Mouse (Mus musculus): ENCODE data around the gene Clstn3. TPM values are rescaled to one million over a fixed set of nuclear protein-coding genes. Genes with fewer than 3 reads are reported as not detected.

Gene Clstn3
- total and polyA plus RNA-seq, 2 experiments from 2014 or later, result 134 to 223 TPM

GRCm38 (mm10) chr6:124448959-124449667, 15.5 kb downstream of the Clstn3 start:
- H3K9me3 ChIP-seq (ENCODE audit: low read length), result no peaks in the 10 kb centered on the region
- ATAC-seq, result no peak
- H3K36me3 ChIP-seq (ENCODE audit: insufficient read depth), result peaks cover 47% of the 10 kb centered on the region
- H3K27me3 ChIP-seq (ENCODE audit: insufficient read depth, low read length), result no peaks in the 10 kb centered on the region
- WGBS, result 94% methylated on average over 16 of the region's 16 CpGs
- H3K4me3 ChIP-seq (ENCODE audit: low read depth, low read length), result no peak overlapping the region
- no peaks in the 10 kb centered on the region for H3K4me1 ChIP-seq (ENCODE audit: insufficient read depth)
- TF ChIP-seq CTCF (IDR thresholded peaks at IDR 0.05; ENCODE audit: low read depth), result no peak
- H3K9ac ChIP-seq, result no peak overlapping the region
- H3K27ac ChIP-seq (ENCODE audit: low read depth, low read length), result no peak overlapping the region
- H3K4me2 ChIP-seq (ENCODE audit: low read depth), result no peak overlapping the region
- DNase-seq, result no peak

DNA sequence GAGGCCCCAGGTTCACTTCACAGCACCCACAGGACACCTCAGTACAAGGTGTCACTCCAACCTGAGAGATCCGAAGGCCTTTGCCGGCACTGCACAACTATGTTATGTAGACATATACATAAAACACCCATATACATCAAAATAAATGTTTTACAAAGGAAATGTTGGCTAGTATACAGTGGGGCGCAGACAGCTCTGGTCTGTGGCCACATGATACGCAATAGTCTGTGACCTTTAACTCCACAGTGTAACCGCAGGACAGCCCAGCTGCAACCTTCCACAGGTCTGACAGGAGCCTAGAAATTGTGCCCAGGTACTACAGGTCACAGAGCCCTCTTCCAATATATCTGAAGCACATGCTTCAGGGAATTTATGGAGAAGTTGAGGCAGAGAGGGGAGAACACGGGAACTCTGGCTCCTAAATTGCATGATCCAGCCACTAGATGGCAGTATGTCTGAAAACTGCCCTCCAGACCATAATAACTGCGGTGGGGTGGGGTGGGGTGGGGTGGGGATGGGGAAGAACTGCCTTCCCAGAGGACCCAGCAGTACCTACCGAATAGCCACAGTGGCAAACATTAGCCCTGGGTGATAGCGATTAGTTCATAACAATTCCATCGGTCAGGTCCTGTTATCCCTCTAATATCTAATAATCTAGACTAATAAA, 16.3 kb downstream of the Clstn3 start:
- H3K9me3 ChIP-seq (ENCODE audit: low read length), result no peaks in the 10 kb centered on the region
- H3K4me2 ChIP-seq (ENCODE audit: low read depth), result no peak overlapping the region
- no peak for ATAC-seq
- no peaks in the 10 kb centered on the region for H3K27me3 ChIP-seq (ENCODE audit: insufficient read depth, low read length)
- no peaks in the 10 kb centered on the region for H3K4me1 ChIP-seq (ENCODE audit: insufficient read depth)
- 79% methylated on average over 10 of the region's 10 CpGs for WGBS
- H3K36me3 ChIP-seq (ENCODE audit: insufficient read depth), result peaks cover 47% of the 10 kb centered on the region
- no peak overlapping the region for H3K9ac ChIP-seq
- no peak overlapping the region for H3K4me3 ChIP-seq (ENCODE audit: low read depth, low read length)
- no peak for DNase-seq
- peak; percentile 50 for TF ChIP-seq CTCF (IDR thresholded peaks at IDR 0.05; ENCODE audit: low read depth)
- H3K27ac ChIP-seq (ENCODE audit: low read depth, low read length), result no peak overlapping the region

- Histone ChIP-seq H3K27ac (ENCODE audit: low read depth, low read length) (no peak overlapping the region), H3K4me1 (ENCODE audit: insufficient read depth) (no peaks in the 10 kb centered on the region), H3K9me3 (ENCODE audit: low read length) (no peaks in the 10 kb centered on the region), H3K4me2 (ENCODE audit: low read depth) (no peak overlapping the region), H3K36me3 (ENCODE audit: insufficient read depth) (peaks cover 43% of the 10 kb centered on the region), H3K4me3 (ENCODE audit: low read depth, low read length) (no peak overlapping the region), H3K9ac (no peak overlapping the region), H3K27me3 (ENCODE audit: insufficient read depth, low read length) (no peaks in the 10 kb centered on the region)
- TF ChIP-seq CTCF (IDR thresholded peaks at IDR 0.05; ENCODE audit: low read depth), result no peak
- WGBS, result 83% methylated on average over 2 of the region's 2 CpGs
- ATAC-seq (no peak), DNase-seq (no peak)
These were observed 17.2 kb downstream of the Clstn3 start for GRCm38 (mm10) chr6:124447356-124447755.

DNA sequence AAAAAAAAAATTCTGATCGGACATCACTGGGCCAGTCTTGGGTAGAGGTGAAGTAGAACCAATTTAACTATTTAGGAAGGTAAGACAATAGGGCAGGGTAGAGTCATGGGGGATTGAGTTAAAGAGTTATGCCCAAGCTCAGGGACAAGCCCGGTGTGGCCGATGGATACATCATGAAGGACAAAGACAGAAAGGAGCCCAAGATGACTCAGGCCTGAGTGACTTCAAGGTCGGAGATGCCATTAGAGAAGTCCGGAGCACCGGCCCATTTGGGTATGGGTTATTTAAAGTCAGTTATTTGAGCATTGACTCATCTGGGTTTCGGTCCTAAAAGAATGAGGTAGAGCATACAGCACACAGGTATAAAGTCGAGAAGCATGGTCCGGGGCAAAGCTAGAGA, 18.1 kb downstream of the Clstn3 start:
- no peaks in the 10 kb centered on the region for H3K27me3 ChIP-seq (ENCODE audit: insufficient read depth, low read length)
- H3K4me1 ChIP-seq (ENCODE audit: insufficient read depth), result no peaks in the 10 kb centered on the region
- H3K9me3 ChIP-seq (ENCODE audit: low read length), result no peaks in the 10 kb centered on the region
- 95% methylated on average over 9 of the region's 9 CpGs for WGBS
- H3K9ac ChIP-seq, result no peak overlapping the region
- no peak overlapping the region for H3K27ac ChIP-seq (ENCODE audit: low read depth, low read length)
- peaks cover 43% of the 10 kb centered on the region for H3K36me3 ChIP-seq (ENCODE audit: insufficient read depth)
- ATAC-seq, result no peak
- DNase-seq, result no peak
- H3K4me3 ChIP-seq (ENCODE audit: low read depth, low read length), result no peak overlapping the region
- no peak overlapping the region for H3K4me2 ChIP-seq (ENCODE audit: low read depth)
- no peak for TF ChIP-seq CTCF (IDR thresholded peaks at IDR 0.05; ENCODE audit: low read depth)

DNA sequence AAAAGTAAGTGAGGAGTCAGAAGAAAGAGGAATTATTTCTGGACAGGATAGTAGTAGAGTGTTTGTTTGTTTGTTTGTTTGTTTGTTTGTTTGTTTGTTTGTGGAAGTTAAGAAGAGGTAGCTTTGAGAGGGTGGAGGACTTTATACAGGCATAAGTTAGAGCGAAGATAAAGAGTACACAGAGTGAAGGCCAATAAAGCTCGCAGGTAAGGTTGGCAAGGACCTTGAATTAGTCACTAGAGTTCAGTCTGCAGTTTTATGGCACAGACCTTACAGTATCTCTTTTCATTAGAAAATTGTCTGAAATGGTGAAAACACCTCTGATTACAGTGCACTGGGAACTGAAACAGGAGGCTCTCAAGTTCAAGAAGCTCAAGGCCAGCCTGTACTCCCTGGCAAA, 18.6 kb downstream of the Clstn3 start:
- Histone ChIP-seq H3K4me2 (ENCODE audit: low read depth) (no peak overlapping the region), H3K27ac (ENCODE audit: low read depth, low read length) (no peak overlapping the region), H3K4me3 (ENCODE audit: low read depth, low read length) (no peak overlapping the region), H3K4me1 (ENCODE audit: insufficient read depth) (no peaks in the 10 kb centered on the region), H3K9me3 (ENCODE audit: low read length) (no peaks in the 10 kb centered on the region), H3K36me3 (ENCODE audit: insufficient read depth) (peaks cover 43% of the 10 kb centered on the region), H3K27me3 (ENCODE audit: insufficient read depth, low read length) (no peaks in the 10 kb centered on the region), H3K9ac (no peak overlapping the region)
- no peak for TF ChIP-seq CTCF (IDR thresholded peaks at IDR 0.05; ENCODE audit: low read depth)
- DNase-seq (no peak), ATAC-seq (no peak)
- 98% methylated on average over 2 of the region's 2 CpGs for whole genome bisulfite sequencing

GRCm38 (mm10) chr6:124443338-124443737, 21.3 kb downstream of the Clstn3 start:
- no peak for TF ChIP-seq CTCF (IDR thresholded peaks at IDR 0.05; ENCODE audit: low read depth)
- WGBS, result 88% methylated on average over 2 of the region's 2 CpGs
- no peaks in the 10 kb centered on the region for H3K9me3 ChIP-seq (ENCODE audit: low read length)

DNA sequence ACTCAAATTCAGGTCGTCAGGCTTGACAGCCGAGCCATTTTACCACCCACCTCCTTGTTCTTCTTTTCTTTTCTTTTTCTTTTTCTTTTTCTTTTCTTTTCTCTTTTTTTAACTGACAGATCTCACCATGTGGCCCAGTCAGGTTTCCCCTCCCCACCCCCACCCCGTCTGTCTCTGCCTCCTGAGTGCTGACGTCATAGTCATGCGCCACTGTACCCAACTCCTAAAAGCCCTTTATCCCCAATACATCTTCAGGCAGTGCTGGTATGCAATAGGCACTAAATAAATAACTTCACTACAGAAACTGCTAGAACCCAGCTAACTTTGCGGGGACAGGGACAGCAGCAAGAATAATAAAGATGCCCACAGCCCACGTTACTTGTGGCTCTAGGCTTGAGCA, 28.3 kb downstream of the Clstn3 start:
- Histone ChIP-seq H3K36me3 (ENCODE audit: insufficient read depth) (peaks cover 64% of the 10 kb centered on the region), H3K27me3 (ENCODE audit: insufficient read depth, low read length) (no peaks in the 10 kb centered on the region), H3K9ac (no peak overlapping the region), H3K27ac (ENCODE audit: low read depth, low read length) (no peak overlapping the region), H3K4me2 (ENCODE audit: low read depth) (no peak overlapping the region), H3K4me1 (ENCODE audit: insufficient read depth) (no peaks in the 10 kb centered on the region), H3K9me3 (ENCODE audit: low read length) (no peaks in the 10 kb centered on the region), H3K4me3 (ENCODE audit: low read depth, low read length) (no peak overlapping the region)
- DNase-seq (no peak), ATAC-seq (no peak)
- 63% methylated on average over 7 of the region's 7 CpGs for WGBS
- no peak for TF ChIP-seq CTCF (IDR thresholded peaks at IDR 0.05; ENCODE audit: low read depth)

More at GRCm38 (mm10) chr6:124443338-124443737, 21.3 kb downstream of the Clstn3 start:
- H3K4me2 ChIP-seq (ENCODE audit: low read depth), result no peak overlapping the region
- no peaks in the 10 kb centered on the region for H3K4me1 ChIP-seq (ENCODE audit: insufficient read depth)
- ATAC-seq, result no peak
- no peak overlapping the region for H3K27ac ChIP-seq (ENCODE audit: low read depth, low read length)
- H3K27me3 ChIP-seq (ENCODE audit: insufficient read depth, low read length), result no peaks in the 10 kb centered on the region
- no peak overlapping the region for H3K9ac ChIP-seq
- no peak for DNase-seq
- no peak overlapping the region for H3K4me3 ChIP-seq (ENCODE audit: low read depth, low read length)
- peaks cover 29% of the 10 kb centered on the region for H3K36me3 ChIP-seq (ENCODE audit: insufficient read depth)
